Mouse (Mus musculus) cerebellum, postnatal 14 days (tissue): ENCODE measurements at regions not wholly inside any gene's neighbourhood (a gene's known extent, or its start where the extent isn't known, plus 50 kb on each side); places are given as distances from the start of the nearest gene placed in this dataset.
A peak's percentile ranks its signal among the peaks of the same experiment; 100 is the strongest.

Experiments used
- DNase-seq, 2 experiments: peaks; one replicate each; pipeline ENCODE4 v3.0.0; 2021; ENCODE audit warnings: mixed read lengths in 2 of 2

GRCm38 (mm10) chr12:44145321-44145720 lies 64.8 kb downstream of the Dnajb9 start:
- DNase-seq = no peak

DNA sequence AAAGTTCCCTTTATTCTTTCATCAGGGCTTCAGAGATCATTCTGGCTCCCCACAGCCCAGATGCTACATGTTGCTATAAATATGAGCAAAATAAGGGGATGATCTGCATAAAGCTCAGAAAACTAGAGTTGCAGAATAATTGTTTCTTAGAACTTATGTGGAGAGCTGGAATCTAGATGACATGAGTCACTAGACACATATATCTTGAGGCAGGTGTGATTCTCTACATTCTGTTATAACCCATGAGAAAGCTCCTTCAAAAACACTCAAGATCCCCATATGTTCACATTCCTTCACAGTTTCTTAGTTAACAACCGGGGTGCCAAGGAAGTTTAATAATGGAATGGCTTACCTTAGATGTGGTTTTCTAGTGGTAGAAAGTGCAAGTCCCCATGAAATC lies 71.1 kb downstream of the Dnajb9 start:
- DNase-seq = no peak

- no peak for DNase-seq
These were observed 81.3 kb downstream of the Dnajb9 start for GRCm38 (mm10) chr12:44128874-44129273.

DNA sequence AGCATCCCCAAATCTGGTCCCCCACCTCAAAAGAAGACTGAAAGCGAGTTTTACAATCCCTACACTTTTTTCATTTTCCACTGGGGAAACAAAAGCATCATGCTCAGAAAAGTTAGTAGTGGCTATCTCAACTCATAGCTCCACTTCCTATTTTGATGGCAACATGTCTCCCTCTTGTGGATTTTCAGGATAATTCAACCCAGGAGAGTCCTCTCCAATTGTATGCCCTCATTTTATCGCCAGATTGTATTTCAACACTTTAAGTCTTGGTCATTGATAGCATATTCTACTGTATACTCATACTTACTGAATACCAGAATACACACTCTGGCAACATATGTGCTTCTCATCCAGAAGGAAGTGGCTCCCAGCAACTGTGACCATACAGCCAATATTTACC lies 105.0 kb downstream of the Dnajb9 start:
- DNase-seq = peak; percentile 4 to 32

- no peak for DNase-seq
These were observed 110.9 kb downstream of the Dnajb9 start for GRCm38 (mm10) chr12:44099188-44099587.

GRCm38 (mm10) chr12:44071766-44072165 lies 138.4 kb downstream of the Dnajb9 start:
- no peak for DNase-seq

DNA sequence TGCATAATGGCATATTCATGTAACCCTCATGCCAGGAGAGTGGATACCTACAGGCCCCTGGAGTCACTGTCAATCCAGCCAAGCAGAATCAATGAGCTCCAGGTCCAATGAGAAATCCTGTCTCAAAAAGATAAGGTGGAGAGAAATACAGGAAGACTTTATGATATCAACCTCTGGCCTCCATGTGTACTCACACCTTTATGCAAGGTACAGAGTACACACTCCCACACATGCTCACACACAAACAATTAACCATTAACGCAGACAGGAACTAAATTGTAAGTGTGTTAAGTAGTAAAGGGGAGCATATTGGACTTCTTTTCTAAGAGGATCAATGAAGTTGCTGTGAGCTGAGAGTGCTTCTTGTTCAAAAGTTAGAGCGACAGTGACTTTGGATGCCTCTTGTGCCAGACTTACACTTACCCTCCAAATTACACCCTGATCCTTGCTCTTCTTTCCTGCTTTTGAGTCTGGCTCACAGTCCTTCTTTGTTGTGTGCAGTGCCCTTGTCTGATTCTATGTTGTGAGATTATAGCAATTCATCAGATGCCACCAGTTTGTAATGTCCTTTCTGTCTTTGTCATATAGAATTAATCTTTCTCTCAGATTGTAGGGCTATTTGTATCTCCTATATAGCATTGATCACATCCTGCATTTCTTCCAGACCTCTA lies 153.5 kb downstream of the Dnajb9 start:
- DNase-seq = no peak

DNA sequence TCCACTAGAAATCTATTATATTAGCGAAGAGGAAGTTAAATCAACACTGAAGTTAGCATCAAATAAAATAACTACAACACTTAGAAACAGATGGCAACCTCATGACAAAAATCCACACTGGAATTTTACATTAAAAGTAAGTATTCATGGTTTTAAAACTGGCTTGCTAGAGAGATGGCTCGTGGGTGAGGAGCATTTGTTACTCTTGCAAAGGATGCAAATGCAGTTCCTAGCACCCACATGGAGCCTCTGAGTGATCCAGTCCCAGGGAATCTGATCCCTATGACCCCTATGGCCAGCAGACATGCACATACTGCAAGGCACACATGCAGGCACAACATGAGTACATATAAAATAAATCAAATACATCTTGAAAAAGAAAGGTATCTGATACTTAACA lies 164.3 kb downstream of the Dnajb9 start:
- no peak for DNase-seq

DNA sequence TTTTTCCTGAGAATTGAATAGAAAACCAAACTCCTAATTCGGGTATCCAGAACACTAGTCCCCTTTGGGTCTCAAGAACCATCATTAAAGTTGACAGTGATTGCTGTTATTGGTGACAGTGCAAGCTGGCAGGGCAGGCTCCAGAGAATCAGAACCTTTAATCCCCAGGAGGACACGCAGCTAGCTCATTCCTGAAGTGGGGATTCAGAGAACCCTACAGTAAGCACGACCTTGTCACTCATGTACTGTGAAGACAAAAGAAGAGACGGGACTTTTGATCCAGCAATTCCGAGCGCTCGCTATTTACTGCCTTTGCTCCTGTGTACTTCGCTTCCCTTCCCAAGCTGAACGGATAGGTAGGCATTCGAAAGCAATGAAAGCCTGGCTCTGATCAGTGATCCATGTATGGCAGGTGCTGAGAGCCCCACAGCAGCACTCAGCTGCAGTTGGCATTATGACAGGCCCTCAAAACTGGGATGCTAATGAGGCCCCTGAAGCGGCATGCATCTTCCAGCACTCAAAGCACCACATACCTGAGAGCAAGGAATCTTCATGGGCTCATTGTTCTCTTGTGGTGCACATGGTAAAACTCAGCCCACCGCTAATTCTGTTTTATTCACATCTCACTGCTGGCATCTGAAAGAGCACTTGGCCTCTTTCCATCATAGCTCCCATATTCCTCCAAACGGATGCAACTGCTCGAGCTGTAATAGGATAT lies 165.6 kb downstream of the Dnajb9 start:
- peak; percentile 26 to 39 for DNase-seq

GRCm38 (mm10) chr12:44006795-44007194 lies 203.3 kb downstream of the Dnajb9 start:
- no peak for DNase-seq

GRCm38 (mm10) chr12:43983548-43983947 lies 226.6 kb downstream of the Dnajb9 start:
- DNase-seq = no peak

DNA sequence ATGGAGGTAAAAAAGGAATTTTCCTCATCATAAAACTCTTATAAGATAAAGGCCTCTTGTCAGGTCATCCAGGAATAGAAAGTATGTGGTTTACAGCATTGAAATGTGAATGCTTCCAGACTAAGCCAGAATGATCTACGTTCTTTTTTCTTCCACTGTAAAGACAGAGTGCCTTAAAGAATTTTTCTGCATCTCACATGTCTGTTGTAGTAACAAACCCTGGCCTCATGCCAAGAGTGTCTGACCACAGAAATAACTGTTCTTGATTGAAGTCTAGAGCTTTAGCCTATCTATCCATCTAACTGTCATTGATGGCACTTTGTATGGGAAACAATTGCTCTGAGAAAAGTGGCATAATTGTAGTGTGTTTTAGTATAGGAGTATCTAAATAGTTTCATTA lies 246.2 kb downstream of the Dnajb9 start:
- peak; percentile 23 to 35 for DNase-seq

DNA sequence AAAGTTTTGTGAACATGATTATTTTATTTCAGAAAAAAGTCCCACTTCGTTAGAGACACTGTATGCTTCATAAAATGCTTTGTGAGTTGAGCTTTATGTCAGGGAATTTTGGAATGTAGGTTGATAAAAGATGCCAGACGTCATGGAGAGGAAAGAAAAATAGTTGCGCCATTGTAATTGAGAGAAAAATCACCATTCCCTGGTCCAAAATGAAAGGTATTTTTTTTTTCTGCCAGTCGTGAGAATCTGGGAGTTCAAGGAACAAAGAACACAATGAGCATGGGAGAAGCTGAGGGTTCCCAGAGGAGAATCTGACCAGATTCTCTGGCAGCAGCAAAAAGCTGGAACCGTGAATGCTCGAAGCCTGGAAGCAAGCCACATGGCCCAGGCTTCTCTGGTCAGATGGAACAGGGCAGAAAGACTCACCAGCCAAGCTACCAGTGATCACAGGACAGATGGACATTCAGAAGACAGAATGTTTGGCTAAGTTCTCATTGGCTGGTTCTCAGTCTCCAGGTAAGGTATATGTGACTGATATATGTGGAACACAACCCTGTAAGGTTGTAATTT lies 247.5 kb downstream of the Dnajb9 start:
- peak; percentile 94 for DNase-seq

DNA sequence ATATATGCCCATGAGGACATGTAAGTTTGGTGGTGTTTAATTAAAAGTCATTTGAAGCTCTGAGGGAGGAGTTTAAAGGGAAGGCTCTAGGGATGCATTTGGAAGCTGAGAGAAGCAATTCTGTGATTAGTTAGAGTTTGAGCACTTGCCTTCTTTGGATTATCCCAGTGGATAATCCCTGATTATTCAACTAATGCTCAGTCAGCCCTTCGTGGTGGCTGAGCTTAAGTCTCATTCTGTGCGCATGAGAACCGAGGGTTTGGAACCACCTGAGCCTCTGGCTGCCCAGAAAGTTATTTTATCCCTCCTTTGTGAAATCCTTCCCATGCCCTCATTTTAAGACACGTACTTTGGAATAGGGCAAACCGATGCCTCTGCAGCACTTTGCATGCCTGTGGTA lies 285.9 kb downstream of the Dnajb9 start:
- DNase-seq = no peak

DNA sequence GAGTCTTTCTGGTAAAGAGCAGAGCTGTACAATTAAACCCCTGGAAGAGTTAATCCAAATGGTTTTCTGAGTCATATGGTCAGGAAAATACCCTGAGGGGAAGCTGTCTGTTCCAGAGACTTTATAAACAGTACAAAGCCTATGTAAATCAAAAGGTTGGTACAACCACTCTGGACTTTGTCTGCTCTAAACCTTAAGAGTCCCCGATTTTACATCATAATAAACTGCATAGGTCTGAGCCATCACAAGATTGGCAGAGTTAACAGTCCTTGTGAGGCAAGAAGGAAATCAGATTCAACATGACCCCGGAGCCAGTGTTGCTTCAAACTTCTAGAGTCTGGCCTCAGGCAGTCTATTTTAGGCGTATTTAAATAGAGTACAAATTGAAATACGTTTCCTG lies 289.7 kb downstream of the Dnajb9 start:
- no peak for DNase-seq

DNA sequence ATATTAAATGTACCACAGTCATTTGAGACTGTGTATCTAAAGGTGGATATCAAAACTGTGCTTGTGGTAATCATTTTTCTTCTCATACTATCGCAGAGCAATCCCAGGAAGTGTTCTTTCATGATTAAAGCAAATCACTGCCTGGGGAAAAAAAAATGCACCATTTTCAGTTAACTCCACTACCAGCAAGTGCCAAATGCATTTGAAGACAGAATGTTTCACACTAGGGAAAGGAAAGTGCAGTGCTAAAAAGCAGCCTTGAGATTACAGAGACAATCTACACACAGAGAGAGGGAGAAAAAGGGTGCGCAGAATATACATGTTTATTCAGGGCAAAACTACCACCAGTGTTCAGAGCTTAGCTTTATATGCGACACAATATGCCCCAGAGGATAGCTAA lies 291.0 kb downstream of the Dnajb9 start:
- DNase-seq = no peak

DNA sequence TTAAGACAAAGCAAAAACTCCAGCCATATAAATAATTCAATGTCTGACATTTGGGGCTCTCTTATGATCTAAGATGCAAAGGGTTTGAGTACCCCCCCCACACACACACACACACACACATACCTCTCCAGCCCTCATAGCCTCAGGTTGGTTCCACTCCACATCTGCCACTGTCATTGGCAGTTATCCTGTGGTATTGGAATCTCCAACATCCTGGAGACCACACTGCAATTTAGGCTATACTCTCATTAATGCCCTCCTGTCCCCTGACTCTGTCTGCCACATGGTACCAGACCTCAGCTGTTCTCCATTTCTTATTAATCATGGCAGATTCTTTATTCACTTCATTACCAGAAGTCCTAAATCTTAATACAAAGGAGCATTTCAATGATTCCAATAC lies 293.3 kb downstream of the Dnajb9 start:
- DNase-seq = no peak

GRCm38 (mm10) chr12:43899273-43899672 lies 310.9 kb downstream of the Dnajb9 start:
- DNase-seq = no peak

GRCm38 (mm10) chr12:43885596-43885995 lies 324.5 kb downstream of the Dnajb9 start:
- DNase-seq = no peak

DNA sequence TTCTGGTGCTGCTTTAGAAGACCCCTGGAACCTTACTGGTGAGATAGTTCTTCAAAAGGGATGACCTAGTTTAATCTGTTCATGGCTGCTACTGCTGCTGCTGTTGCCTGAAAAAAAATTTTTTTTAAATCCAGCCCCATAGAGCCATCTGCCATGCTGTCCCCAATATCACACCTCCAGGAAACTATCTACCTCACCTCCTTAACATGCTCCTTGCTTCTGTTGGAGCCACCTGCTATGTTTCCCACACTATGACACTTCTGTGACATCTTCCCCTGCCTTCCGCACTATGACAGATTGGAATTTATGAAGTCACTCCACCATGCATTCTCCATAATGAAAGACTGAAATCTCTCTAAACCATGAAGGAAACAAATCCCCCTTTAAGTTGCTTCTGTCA lies 349.6 kb downstream of the Dnajb9 start:
- DNase-seq = no peak

GRCm38 (mm10) chr12:43856370-43856769 lies 353.8 kb downstream of the Dnajb9 start:
- no peak for DNase-seq

GRCm38 (mm10) chr12:43852246-43852645 lies 357.9 kb downstream of the Dnajb9 start:
- no peak for DNase-seq

GRCm38 (mm10) chr12:43851264-43852009 lies 358.7 kb downstream of the Dnajb9 start:
- DNase-seq = no peak
